Mouse (Mus musculus) G1E-ER4 (cell line): ENCODE measurements around the gene Eif4g1. TPM values are rescaled to one million over a fixed set of nuclear protein-coding genes. Genes with fewer than 3 reads are reported as not detected.

ENCODE experiments used
- GATA1 ChIP-seq: IDR thresholded peaks from one replicate; pipeline ENCODE4 v1.8.0; 2012; ENCODE audit warnings: low read length, inconsistent platforms
- polyA plus RNA-seq: library from polyadenylated mRNA; stranded (reverse); fragments of >175 nt; gene quantifications from 2 replicates; pipeline ENCODE4 v1.2.3, GENCODE M21; 2012

Gene Eif4g1
- polyA plus RNA-seq, 1 experiment: 1,405 TPM

GRCm38 (mm10) chr16:20651947-20652310 lies 16.2 kb upstream of the Eif4g1 start:
- TF ChIP-seq GATA1: no peak

GRCm38 (mm10) chr16:20653315-20653714 lies 14.8 kb upstream of the Eif4g1 start:
- no peak for TF ChIP-seq GATA1

- no peak for TF ChIP-seq GATA1
Measured at GRCm38 (mm10) chr16:20657661-20658060, 10.5 kb upstream of the Eif4g1 start.

GRCm38 (mm10) chr16:20670291-20670690 lies 2.2 kb downstream of the Eif4g1 start:
- no peak for TF ChIP-seq GATA1

- no peak for TF ChIP-seq GATA1
Measured at GRCm38 (mm10) chr16:20671886-20672285, 3.8 kb downstream of the Eif4g1 start.

GRCm38 (mm10) chr16:20672500-20672902 lies 4.4 kb downstream of the Eif4g1 start:
- no peak for TF ChIP-seq GATA1

- TF ChIP-seq GATA1: no peak
Measured at GRCm38 (mm10) chr16:20672965-20673705, 5.0 kb downstream of the Eif4g1 start.

GRCm38 (mm10) chr16:20673706-20674303 lies 5.7 kb downstream of the Eif4g1 start:
- no peak for TF ChIP-seq GATA1

GRCm38 (mm10) chr16:20675213-20675612 lies 7.1 kb downstream of the Eif4g1 start:
- no peak for TF ChIP-seq GATA1

- no peak for TF ChIP-seq GATA1
Measured at GRCm38 (mm10) chr16:20676702-20677101, 8.6 kb downstream of the Eif4g1 start.

GRCm38 (mm10) chr16:20677380-20677779 lies 9.3 kb downstream of the Eif4g1 start:
- TF ChIP-seq GATA1: no peak

- TF ChIP-seq GATA1: no peak
Measured at GRCm38 (mm10) chr16:20677974-20678675, 10.0 kb downstream of the Eif4g1 start.

GRCm38 (mm10) chr16:20690774-20691173 lies 22.7 kb downstream of the Eif4g1 start:
- peak; percentile 92 for TF ChIP-seq GATA1

GRCm38 (mm10) chr16:20691617-20692016 lies 23.5 kb downstream of the Eif4g1 start:
- TF ChIP-seq GATA1: no peak

GRCm38 (mm10) chr16:20692241-20692965 lies 24.3 kb downstream of the Eif4g1 start:
- TF ChIP-seq GATA1: no peak
